Mouse (Mus musculus) cerebellum, adult 8-10 months (tissue): ENCODE measurements around the gene H2-DMb1.

Experiments
- DNase-seq: peaks from one replicate; pipeline ENCODE4 v3.0.0; 2022

The H2-DMb1 gene

DNA sequence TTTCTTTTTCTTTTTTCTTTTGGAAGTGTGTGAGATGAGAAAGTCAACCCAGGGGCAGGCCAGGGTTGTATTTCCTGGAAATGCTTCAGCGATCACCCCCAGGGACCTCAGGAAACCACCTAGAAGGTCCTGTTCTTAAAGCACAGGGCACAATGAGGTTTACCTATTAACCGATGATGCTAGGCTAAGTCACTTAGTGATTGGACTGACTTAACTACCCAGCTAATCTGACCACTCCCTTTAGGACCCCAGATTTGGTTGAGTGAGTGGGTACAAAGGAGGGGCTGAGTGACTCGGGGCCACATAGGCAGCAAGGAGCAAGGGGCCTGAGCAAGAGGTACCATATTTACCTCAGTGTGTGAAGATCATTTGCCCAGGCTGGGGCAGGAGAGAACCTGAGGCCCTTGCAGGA, 7.9 kb upstream of the H2-DMb1 start:
- DNase-seq, result no peak

DNA sequence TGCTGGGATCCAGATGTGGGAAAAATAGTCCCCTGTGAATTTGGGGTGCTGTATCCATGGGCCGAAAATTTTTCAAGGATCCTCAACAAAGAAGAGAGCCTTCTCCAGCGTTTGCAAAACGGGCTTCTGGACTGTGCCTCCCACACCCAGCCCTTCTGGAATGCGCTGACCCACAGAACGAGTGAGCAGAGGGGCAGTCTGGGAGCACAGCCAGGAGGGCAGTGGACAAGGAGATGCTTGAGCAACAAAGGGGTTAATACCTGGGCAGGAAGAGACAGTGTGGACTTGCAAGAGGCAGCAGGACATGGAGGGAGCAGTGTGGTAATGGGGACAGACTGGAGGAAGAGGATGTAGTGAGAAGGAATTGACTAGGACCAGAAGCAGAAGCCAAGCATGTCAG, 2.7 kb downstream of the H2-DMb1 start:
- no peak for DNase-seq

- no peak for DNase-seq
Measured at GRCm38 (mm10) chr17:34164202-34164895, 11.5 kb downstream of the H2-DMb1 start.

DNA sequence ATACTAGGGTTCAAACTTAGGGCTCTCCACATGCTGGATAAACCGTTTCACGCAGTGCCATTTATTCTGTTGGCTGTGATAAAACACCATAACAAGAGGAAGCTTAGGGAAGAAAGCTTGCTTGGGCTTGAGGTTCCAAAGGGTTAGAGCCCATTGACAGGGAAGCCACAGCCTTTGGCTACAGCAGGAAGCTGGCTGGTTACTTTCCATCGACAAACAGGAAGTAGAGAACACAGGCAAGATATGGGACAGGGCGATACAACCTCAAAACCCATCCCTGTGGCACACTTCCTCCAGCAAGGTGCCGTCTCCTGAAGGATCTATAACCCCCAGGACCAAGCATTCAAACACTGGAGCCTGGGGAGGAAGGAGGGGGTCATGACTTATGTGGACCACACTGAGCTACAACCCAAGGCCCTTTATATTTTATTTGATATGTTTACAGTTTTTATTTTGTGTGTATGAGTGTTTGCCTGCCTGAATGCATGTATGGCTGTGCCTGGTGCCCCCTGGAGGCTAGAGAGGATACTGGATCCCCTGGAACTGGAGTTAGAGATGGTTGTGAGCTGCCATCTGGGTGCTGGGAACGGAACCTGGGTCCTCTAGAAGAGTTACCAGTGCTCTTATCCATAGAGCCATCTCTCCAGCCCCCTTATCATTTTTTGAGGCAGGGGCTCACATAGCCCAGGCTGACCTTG, 12.3 kb downstream of the H2-DMb1 start:
- DNase-seq, result no peak

GRCm38 (mm10) chr17:34169279-34169678, 16.4 kb downstream of the H2-DMb1 start:
- peak; percentile 9 for DNase-seq

- DNase-seq, result no peak
Measured at GRCm38 (mm10) chr17:34170487-34170876, 17.6 kb downstream of the H2-DMb1 start.

DNA sequence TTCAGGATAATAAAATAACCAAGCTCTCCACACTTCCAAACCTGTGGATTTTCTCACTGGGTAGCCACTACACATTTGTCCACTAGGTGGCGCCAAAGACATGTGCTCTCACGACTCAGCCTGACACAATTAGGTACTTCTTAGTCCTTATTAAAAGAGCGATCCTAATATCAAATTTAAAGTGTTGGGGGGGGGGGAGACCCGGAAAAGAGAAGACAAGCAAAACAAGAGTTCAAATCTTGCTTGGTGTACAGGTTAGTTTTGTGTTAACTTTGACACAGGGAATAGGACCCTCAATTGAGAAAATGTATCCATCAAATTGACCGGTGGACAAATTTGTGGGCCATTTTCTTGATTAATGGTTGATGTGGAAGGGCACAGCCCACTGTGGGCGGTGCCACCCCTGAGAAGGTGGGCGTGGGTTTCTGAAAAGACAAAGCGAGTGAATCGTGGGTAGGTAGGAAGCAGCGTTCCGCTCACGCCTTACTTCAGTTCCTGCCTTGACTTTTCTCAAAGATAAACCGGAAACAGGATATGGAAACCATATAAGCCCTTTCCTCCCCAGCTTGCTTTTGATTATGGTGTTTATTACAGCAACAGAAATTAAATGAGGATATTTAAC, 18.1 kb downstream of the H2-DMb1 start:
- peak; percentile 69 for DNase-seq

- no peak for DNase-seq
Measured at GRCm38 (mm10) chr17:34172528-34172927, 19.7 kb downstream of the H2-DMb1 start.

DNA sequence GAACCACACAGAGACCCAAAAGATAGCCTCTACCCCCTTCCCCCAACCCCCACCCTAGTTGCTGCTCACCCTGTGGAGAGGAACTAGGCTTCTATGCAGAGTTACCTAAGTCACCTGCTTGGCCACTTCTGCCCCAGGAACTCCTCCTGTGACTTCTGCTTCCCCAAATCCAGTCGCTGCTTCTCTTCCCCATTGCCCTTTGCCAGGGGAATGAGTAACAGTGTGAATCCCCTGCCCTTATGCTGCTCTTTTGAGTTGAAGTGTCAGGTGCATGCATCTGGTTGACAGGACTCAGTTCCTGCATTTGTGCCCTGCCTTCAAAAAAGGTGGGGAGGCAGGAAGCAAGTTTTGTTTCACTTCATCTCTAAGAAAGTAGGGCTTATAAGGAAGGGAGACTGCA, 21.2 kb downstream of the H2-DMb1 start:
- DNase-seq, result no peak

GRCm38 (mm10) chr17:34177179-34177578, 24.3 kb downstream of the H2-DMb1 start:
- no peak for DNase-seq

DNA sequence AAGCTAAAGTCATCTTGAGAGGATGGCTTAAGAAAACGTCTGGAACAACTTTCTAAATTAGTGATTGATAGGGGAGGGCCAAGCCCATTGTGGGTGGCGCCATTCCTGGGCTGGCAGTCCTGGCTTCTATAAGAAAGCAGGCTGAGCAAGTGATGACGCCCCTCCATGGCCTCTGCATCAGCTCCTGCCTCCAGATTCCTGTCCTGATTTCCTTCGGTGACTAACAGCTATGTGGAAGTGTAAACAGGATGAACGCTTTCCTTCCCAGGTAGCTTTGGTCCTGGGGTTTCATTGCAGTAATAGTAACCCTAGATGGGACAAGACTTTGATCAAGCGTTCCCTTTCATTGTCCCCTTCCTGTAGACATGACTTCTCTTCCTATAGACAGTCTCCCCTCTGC, 26.1 kb downstream of the H2-DMb1 start:
- no peak for DNase-seq

GRCm38 (mm10) chr17:34179913-34180859, 27.3 kb downstream of the H2-DMb1 start:
- DNase-seq, result no peak

GRCm38 (mm10) chr17:34183564-34184219, 30.8 kb downstream of the H2-DMb1 start:
- no peak for DNase-seq

GRCm38 (mm10) chr17:34185526-34185925, 32.7 kb downstream of the H2-DMb1 start:
- no peak for DNase-seq

GRCm38 (mm10) chr17:34186885-34187260, 34.0 kb downstream of the H2-DMb1 start:
- DNase-seq, result no peak

- peak; percentile 83 for DNase-seq
Measured at GRCm38 (mm10) chr17:34187261-34187916, 34.5 kb downstream of the H2-DMb1 start, which contains the start of the genes Tap1 and Psmb9. Gene Tap1 (plus strand): TSS chr17:34187553. Gene Psmb9 (minus strand): TSS chr17:34187764.

- no peak for DNase-seq
Measured at GRCm38 (mm10) chr17:34188010-34188409, 35.1 kb downstream of the H2-DMb1 start.

GRCm38 (mm10) chr17:34188986-34189385, 36.1 kb downstream of the H2-DMb1 start:
- DNase-seq, result no peak

GRCm38 (mm10) chr17:34192852-34193251, 40.0 kb downstream of the H2-DMb1 start:
- DNase-seq, result no peak

GRCm38 (mm10) chr17:34193468-34193867, 40.6 kb downstream of the H2-DMb1 start:
- no peak for DNase-seq

DNA sequence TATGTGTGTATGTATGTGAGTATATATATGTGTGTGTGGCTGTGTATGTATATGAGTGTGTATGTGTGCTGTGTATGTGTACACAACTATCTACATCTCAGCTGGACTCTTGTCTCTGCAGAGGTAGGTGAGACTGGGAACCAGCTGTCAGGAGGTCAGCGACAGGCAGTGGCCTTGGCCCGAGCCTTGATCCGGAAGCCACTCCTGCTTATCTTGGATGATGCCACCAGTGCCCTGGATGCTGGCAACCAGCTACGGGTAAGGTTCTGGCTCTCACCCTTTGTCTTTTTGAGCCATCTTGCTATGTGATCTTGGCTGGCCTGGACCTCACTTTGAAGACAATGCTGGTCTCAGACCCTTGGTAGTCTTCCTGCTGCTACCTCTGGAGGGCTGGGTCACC, 41.9 kb downstream of the H2-DMb1 start:
- no peak for DNase-seq

DNA sequence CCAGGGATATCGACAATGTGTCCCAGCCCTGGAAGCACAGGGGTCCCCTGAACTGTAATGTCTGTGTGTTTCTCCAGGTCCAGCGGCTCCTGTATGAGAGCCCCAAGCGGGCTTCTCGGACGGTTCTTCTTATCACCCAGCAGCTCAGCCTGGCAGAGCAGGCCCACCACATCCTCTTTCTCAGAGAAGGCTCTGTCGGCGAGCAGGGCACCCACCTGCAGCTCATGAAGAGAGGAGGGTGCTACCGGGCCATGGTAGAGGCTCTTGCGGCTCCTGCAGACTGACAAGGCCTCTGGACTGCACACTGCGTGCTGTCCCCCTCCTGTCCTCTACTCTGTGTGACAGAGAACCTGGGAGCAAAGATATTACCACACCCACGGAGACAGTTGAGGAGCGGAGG, 43.6 kb downstream of the H2-DMb1 start:
- DNase-seq, result no peak
